Mouse (Mus musculus) liver, embryonic 14.5 days (tissue): ENCODE measurements at regions not wholly inside any gene's neighbourhood (a gene's known extent, or its start where the extent isn't known, plus 50 kb on each side); places are given as distances from the start of the nearest gene placed in this dataset.

ENCODE experiments used
- ATAC-seq: fragments of 200-750 bp; cut with Nextera tagmentation; 2 replicates; pipeline ENCODE4 v1.8.0; 2017; ENCODE audit warnings: moderate number of reproducible peaks, mild to moderate bottlenecking, moderate library complexity; ENCODE audit not compliant: insufficient read depth
- DNase-seq, 3 experiments: peaks; one replicate each; pipeline ENCODE4 v3.0.0-alpha.2; 2012 to 2013; ENCODE audit warnings: low read depth in 3 of 3, low spot score in 3 of 3
- H3K27ac ChIP-seq: fragments of 300-500 bp; sonication (generic); 2 replicates; pipeline ENCODE4 v1.5.1; 2014; ENCODE audit warnings: moderate library complexity, mild to moderate bottlenecking, control low read depth, inconsistent platforms
- H3K27me3 ChIP-seq: fragments of 300-500 bp; sonication (generic); 2 replicates; pipeline ENCODE4 v1.6.1; 2014; ENCODE audit warnings: mild to moderate bottlenecking, low read length, moderate library complexity; ENCODE audit not compliant: control insufficient read depth, insufficient read depth
- H3K36me3 ChIP-seq: fragments of 300-500 bp; sonication (generic); replicated peaks from 2 replicates; pipeline ENCODE4 v1.6.1; 2014; ENCODE audit warnings: low read depth; ENCODE audit not compliant: control insufficient read depth, insufficient read depth
- H3K4me1 ChIP-seq, 2 experiments: fragments of 200-500 bp in 1 of 2; fragments of 300-500 bp in 1 of 2; sonication (generic) in 1 of 2; replicated peaks; 2 replicates each; pipeline ENCODE4 v1.6.1; 2012 to 2014; ENCODE audit warnings: antibody characterized with exemption in 1 of 2, inconsistent platforms in 1 of 2, low read length in 1 of 2; ENCODE audit not compliant: control insufficient read depth in 2 of 2, insufficient read depth in 2 of 2
- H3K4me2 ChIP-seq: fragments of 300-500 bp; sonication (generic); 2 replicates; pipeline ENCODE4 v1.6.1; 2014; ENCODE audit warnings: low read depth, mild to moderate bottlenecking, control low read depth, moderate library complexity
- H3K4me3 ChIP-seq, 2 experiments: fragments of 200-500 bp in 1 of 2; fragments of 300-500 bp in 1 of 2; sonication (generic) in 1 of 2; 2 replicates each; pipeline ENCODE4 v1.5.1; 2012 to 2014; ENCODE audit warnings: low read depth in 2 of 2, low read length in 2 of 2, mild to moderate bottlenecking in 2 of 2, control low read depth in 1 of 2, inconsistent platforms in 1 of 2, moderate library complexity in 1 of 2; ENCODE audit not compliant: insufficient read depth in 1 of 2
- H3K9ac ChIP-seq: fragments of 300-500 bp; sonication (generic); replicated peaks from 2 replicates; pipeline ENCODE4 v1.6.1; 2014; ENCODE audit warnings: mild to moderate bottlenecking, control low read depth, moderate library complexity
- H3K9me3 ChIP-seq: fragments of 300-500 bp; sonication (generic); 2 replicates; pipeline ENCODE4 v1.6.1; 2016; ENCODE audit warnings: low read length, mixed read lengths; ENCODE audit not compliant: control insufficient read depth
- CTCF ChIP-seq: IDR thresholded peaks from 2 replicates; pipeline ENCODE4 v1.5.1; 2016; ENCODE audit warnings: antibody characterized with exemption, low read depth, control low read depth
- EP300 ChIP-seq: IDR thresholded peaks from 2 replicates; pipeline ENCODE4 v1.6.1; 2016; ENCODE audit warnings: antibody characterized with exemption, low read depth
- WGBS: fragments of 180-500 bp; shearing (Covaris S2); extraction: QIAGEN DNeasy Blood & Tissue Kit; methylation state at CpG from one replicate; pipeline ENCODE4 v1.1.7; 2014; ENCODE audit not compliant: insufficient replicate concordance; 5-methylcytosine and 5-hydroxymethylcytosine counted together

DNA sequence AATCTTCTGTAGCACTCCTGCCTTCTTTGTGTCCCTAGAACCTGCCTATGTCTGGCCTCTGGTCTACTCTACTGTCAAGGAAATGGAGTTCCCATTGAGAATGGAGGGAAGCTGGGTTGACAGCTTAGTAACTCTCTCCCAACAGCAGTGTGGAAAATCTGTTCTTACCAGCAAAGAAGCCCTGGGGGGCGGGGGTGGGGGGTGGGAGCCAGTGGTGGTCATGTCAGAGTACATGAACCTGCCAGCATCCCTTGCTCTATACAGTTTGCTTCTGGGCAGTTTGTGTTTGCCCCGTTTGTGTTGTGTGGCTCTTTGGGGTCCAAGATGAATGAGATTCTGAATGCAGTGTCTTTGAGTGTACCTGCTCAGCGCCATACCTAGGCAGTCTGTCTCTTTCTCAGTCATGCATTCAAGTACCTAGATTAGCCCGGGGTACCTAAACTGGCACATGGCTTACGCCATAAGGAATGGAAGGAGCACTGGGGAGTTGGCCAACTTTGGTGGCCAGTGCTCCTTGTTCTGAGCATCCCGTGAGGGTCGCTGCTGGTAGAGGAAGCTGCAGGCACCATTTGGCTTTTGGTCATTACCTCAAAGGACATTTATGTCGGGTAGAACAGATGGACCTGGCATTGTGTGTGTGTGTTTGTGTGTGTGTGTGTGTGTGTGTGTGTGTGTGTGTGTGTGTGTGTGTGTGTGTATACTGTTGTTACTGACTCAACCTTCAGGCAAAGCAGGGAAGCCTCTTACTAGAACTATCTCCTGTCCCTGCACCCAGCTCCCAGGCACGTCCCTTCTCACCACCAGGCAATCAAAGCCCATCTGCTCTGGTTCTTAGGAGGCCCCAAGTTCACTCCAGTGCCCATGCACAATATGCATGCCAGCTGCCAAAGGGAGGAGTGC is 227.6 kb upstream of the 1700012A03Rik start:
- Histone ChIP-seq H3K4me1 (no peaks in the 10 kb centered on the region; a peak in 1 of 4 replicates), H3K4me2 (no peak overlapping the region), H3K27ac (no peak overlapping the region), H3K27me3 (no peaks in the 10 kb centered on the region), H3K4me3 (no peak overlapping the region), H3K9ac (no peak overlapping the region), H3K36me3 (no peaks in the 10 kb centered on the region), H3K9me3 (no peaks in the 10 kb centered on the region; the same call in 1 of the 2 replicates)
- no peak for ATAC-seq
- no peak for DNase-seq
- WGBS: 59% methylated on average over 9 of the region's 9 CpGs
- TF ChIP-seq EP300: no peak
- TF ChIP-seq CTCF: no peak

DNA sequence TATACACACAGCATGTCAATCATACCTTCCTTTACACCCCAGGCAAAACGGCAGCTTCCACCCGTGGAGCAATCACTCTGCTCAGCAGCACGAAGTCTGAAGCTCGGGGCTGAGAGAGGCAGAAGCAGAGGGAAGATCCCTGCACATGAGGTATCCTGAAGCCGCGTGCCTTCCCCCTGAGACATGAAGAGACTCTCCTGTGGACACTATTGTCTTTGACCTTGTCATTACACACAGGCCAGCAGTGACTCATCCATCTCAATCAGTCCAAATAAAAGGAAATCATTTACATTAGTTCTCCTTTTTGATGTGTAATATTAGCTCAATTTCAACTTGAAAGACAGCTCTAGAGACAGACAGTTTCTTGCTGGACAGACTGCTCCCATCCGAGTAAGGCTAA is 228.4 kb upstream of the 1700012A03Rik start:
- no peak for DNase-seq
- H3K4me1 ChIP-seq: no peaks in the 10 kb centered on the region; a peak in 1 of 4 replicates
- no peaks in the 10 kb centered on the region for H3K27me3 ChIP-seq
- H3K4me2 ChIP-seq: no peak overlapping the region
- TF ChIP-seq CTCF (no peak), EP300 (no peak)
- no peak overlapping the region for H3K9ac ChIP-seq
- H3K27ac ChIP-seq: no peak overlapping the region
- H3K9me3 ChIP-seq: no peaks in the 10 kb centered on the region; the same call in 1 of the 2 replicates
- 41% methylated on average over 7 of the region's 7 CpGs for WGBS
- no peaks in the 10 kb centered on the region for H3K36me3 ChIP-seq
- no peak for ATAC-seq
- no peak overlapping the region for H3K4me3 ChIP-seq

DNA sequence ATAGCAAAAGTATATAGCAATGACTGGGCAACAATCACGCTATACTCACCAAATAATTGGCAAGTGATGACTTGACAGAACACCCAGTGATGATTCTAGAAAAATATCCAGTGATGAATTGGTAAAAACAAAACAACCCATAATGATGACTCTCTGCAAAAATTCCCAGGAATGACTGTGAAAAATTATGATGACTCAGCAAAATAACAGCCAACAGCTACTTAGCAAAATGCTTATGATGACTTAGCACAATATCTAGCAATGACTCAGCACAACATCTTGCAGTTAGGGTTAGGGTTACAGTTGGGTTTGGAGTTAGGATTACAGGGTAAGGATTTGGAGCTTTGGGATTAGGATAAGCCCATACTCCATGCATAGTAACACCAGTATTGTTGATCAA is 232.4 kb upstream of the 1700012A03Rik start:
- DNase-seq (peak in 1 of 3 experiments; percentile 26), ATAC-seq (no peak)
- H3K9ac ChIP-seq: no peak overlapping the region
- no peak overlapping the region for H3K4me3 ChIP-seq
- H3K9me3 ChIP-seq: no peaks in the 10 kb centered on the region; the same call in 1 of the 2 replicates
- H3K27ac ChIP-seq: no peak overlapping the region
- H3K4me2 ChIP-seq: no peak overlapping the region
- no peaks in the 10 kb centered on the region for H3K27me3 ChIP-seq
- TF ChIP-seq CTCF: no peak
- no peak for TF ChIP-seq EP300
- no peaks in the 10 kb centered on the region; a peak in 1 of 4 replicates for H3K4me1 ChIP-seq
- WGBS: 78% methylated on average over 1 of the region's 1 CpGs
- no peaks in the 10 kb centered on the region for H3K36me3 ChIP-seq

DNA sequence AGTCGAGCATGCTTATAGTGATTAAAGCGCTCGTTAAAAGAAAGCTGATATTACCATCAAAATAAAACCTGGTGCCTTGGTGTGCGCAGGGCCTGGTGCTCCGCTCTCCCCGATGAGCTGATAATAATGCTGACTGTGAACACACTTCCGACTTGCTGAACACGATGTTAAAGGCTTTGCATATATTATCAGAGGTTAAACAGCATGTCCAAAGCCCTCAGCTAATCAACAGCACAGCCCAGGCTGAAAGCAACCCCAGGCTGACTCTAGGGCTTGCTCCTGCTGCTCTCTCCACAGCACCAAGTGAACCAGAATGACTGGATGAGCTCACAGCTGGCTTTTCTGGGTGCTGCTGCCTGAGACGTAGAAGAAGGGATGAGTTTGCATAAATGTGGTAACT is 238.2 kb upstream of the 1700012A03Rik start:
- DNase-seq: no peak

More for the DNA sequence above, 238.2 kb upstream of the 1700012A03Rik start:
- WGBS: 58% methylated on average over 9 of the region's 9 CpGs
- Histone ChIP-seq H3K4me2 (no peak overlapping the region), H3K9me3 (no peaks in the 10 kb centered on the region), H3K27me3 (no peaks in the 10 kb centered on the region), H3K27ac (no peak overlapping the region), H3K4me3 (no peak overlapping the region), H3K4me1 (no peaks in the 10 kb centered on the region), H3K36me3 (no peaks in the 10 kb centered on the region), H3K9ac (no peak overlapping the region)
- TF ChIP-seq EP300 (no peak), CTCF (no peak)
- ATAC-seq: no peak
